Mouse (Mus musculus): ENCODE measurements at regions not wholly inside any gene's neighbourhood (a gene's known extent, or its start where the extent isn't known, plus 50 kb on each side); places are given as distances from the start of the nearest gene placed in this dataset.

DNA sequence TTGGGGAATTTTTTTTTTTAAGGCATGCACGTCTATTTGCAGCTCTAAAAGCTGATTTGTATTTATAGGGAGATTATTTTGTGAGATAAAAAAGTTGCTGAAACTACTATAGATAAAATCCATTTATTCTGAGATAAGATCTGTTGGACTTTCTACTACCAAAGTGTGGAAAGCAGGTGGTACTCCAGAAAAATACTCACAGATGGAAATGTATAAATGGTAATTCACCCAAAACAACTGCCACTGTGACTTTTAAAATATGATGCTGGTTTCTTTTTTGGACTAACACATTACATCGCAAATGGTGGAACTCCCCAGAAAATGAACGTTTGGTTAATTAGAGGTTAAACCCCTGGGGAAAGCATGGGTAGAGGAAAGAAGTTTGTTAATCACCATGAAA, 377.7 kb downstream of the Cdk5rap2 start:
- 59% methylated on average over 3 of the region's 3 CpGs for WGBS (ENCODE audit: insufficient replicate concordance)
- Histone ChIP-seq H3K9me3 (replicated peaks) (no peaks in the 10 kb centered on the region), H3K27ac (no peak overlapping the region), H3K4me1 (replicated peaks) (no peaks in the 10 kb centered on the region), H3K4me3 (replicated peaks) (no peak overlapping the region), H3K27me3 (no peaks in the 10 kb centered on the region), H3K4me2 (no peak overlapping the region), H3K36me3 (no peaks in the 10 kb centered on the region), H3K9ac (no peak overlapping the region)
- no peak for ATAC-seq (ENCODE audit: low read depth)
- DNase-seq: no peak

GRCm38 (mm10) chr4:70026848-70027247, 383.4 kb downstream of the Cdk5rap2 start:
- Histone ChIP-seq H3K9me3 (replicated peaks) (no peaks in the 10 kb centered on the region), H3K4me2 (no peak overlapping the region), H3K27me3 (no peaks in the 10 kb centered on the region), H3K27ac (no peak overlapping the region), H3K4me1 (replicated peaks) (no peaks in the 10 kb centered on the region), H3K36me3 (no peaks in the 10 kb centered on the region), H3K4me3 (replicated peaks) (no peak overlapping the region), H3K9ac (no peak overlapping the region)
- no peak for DNase-seq
- WGBS (ENCODE audit: insufficient replicate concordance): 73% methylated on average over 8 of the region's 8 CpGs
- ATAC-seq (ENCODE audit: low read depth): no peak

DNA sequence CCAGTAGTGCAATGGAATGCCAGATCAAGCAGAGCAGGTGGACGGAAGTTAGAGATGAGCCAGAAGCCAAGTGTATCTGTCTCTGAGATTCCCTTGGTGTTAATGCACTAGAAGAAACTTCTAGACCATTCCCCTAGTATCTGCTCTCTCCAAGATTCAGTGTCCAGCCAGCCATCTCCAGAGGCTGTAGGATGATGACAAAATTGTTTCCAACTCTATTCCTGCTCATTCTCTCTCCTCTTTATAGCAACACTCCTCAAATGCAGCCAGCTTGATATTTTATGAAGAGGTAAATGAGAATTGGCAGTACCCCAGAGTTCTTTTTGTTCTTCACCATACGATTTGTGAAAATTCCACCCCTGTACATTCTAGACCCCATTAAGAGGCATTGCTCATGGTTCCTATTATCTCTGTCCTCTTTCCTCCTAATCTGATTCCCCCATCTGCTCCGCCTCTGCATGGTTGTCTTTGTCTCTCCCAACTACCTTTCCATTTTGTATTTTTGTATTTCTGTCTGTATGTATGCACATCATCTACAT, 385.3 kb downstream of the Cdk5rap2 start:
- ATAC-seq (ENCODE audit: low read depth): no peak
- no peaks in the 10 kb centered on the region for H3K27me3 ChIP-seq
- H3K9me3 ChIP-seq (replicated peaks): no peaks in the 10 kb centered on the region
- H3K4me3 ChIP-seq (replicated peaks): no peak overlapping the region
- no peak for DNase-seq
- H3K9ac ChIP-seq: no peak overlapping the region
- H3K4me2 ChIP-seq: no peak overlapping the region
- H3K36me3 ChIP-seq: no peaks in the 10 kb centered on the region
- 67% methylated on average over 3 of the region's 3 CpGs for WGBS (ENCODE audit: insufficient replicate concordance)
- H3K27ac ChIP-seq: no peak overlapping the region
- H3K4me1 ChIP-seq (replicated peaks): no peaks in the 10 kb centered on the region

DNA sequence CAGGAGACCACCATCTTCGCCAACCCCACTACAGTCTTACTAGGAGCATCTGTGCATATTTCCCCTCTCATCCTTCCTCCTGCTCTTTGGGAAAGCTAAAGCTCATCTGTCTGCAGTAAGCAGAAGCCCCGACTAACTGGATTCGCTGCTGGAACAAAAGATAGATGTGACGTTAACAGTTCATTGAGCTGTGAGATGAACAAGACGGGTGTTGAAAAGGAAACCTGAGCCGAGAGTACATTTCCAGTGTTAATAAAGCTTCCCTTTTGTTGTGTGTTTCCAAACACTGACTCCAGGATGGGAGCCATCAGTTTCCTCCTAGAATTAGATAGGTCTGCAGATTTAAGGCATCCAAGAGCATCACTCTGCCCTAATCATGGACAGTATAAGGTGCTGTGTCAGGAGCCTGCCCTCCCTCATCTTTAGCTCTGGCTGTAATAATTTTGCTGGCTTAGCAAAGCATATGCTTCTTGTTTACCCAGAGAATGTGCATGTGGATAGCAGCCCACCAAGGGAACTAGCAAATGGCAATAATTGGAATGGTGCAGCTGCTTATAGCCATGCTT, 389.3 kb downstream of the Cdk5rap2 start:
- H3K27ac ChIP-seq: no peak overlapping the region
- DNase-seq: no peak
- H3K9ac ChIP-seq: no peak overlapping the region
- ATAC-seq (ENCODE audit: low read depth): no peak
- 72% methylated on average over 6 of the region's 6 CpGs for WGBS (ENCODE audit: insufficient replicate concordance)
- no peak overlapping the region for H3K4me2 ChIP-seq
- H3K9me3 ChIP-seq (replicated peaks): no peaks in the 10 kb centered on the region
- no peaks in the 10 kb centered on the region for H3K36me3 ChIP-seq
- no peak overlapping the region for H3K4me3 ChIP-seq (replicated peaks)
- no peaks in the 10 kb centered on the region for H3K27me3 ChIP-seq
- H3K4me1 ChIP-seq (replicated peaks): no peaks in the 10 kb centered on the region

DNA sequence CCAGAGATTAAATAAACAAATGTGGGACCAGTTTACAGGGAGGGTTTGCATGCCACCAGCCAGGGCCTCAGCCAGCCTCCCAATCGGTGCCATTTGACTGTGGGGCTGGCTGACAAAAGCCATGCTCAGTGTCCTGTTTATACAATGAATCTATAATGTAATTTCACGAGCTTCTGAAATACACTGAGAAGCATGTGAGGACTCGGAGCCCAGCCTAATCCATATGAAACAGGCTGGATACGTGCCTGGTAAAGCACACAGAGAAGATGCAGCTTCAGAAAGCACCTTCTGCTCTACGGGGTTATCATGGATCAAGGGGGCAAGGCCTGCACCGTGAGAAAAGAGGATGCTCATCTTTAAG, 398.0 kb downstream of the Cdk5rap2 start:
- no peak overlapping the region for H3K4me3 ChIP-seq (replicated peaks)
- DNase-seq: no peak
- H3K9me3 ChIP-seq (replicated peaks): no peaks in the 10 kb centered on the region
- H3K4me2 ChIP-seq: no peak overlapping the region
- no peaks in the 10 kb centered on the region for H3K36me3 ChIP-seq
- no peak for ATAC-seq (ENCODE audit: low read depth)
- H3K9ac ChIP-seq: no peak overlapping the region
- no peaks in the 10 kb centered on the region for H3K27me3 ChIP-seq
- no peak overlapping the region for H3K27ac ChIP-seq
- 55% methylated on average over 6 of the region's 6 CpGs for WGBS (ENCODE audit: insufficient replicate concordance)
- no peaks in the 10 kb centered on the region for H3K4me1 ChIP-seq (replicated peaks)

GRCm38 (mm10) chr4:70011491-70012219, 398.6 kb downstream of the Cdk5rap2 start:
- Histone ChIP-seq H3K27ac (no peak overlapping the region), H3K36me3 (no peaks in the 10 kb centered on the region), H3K27me3 (no peaks in the 10 kb centered on the region), H3K9me3 (replicated peaks) (no peaks in the 10 kb centered on the region), H3K4me3 (replicated peaks) (no peak overlapping the region), H3K4me1 (replicated peaks) (no peaks in the 10 kb centered on the region), H3K4me2 (no peak overlapping the region), H3K9ac (no peak overlapping the region)
- DNase-seq (no peak), ATAC-seq (ENCODE audit: low read depth) (no peak)
- 65% methylated on average over 4 of the region's 4 CpGs for WGBS (ENCODE audit: insufficient replicate concordance)

DNA sequence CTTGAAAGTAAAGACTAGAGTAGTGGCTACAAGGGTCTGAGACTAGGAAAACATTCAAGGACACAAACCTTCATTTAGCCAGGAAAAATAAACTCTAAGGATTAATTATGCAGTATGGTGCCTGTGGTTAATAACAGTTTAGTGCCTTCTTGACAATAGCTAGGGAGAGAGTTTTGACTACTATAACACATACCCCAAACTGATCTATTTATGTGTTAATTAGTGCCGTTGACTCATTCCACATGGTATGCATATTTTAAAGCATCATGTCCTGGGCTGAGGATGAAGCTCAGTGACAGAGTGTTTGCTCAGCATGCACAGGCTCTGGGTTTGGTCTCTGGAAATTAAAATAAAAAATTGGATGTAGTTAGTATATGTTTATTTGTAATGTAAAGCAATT, 399.8 kb downstream of the Cdk5rap2 start:
- no peaks in the 10 kb centered on the region for H3K9me3 ChIP-seq (replicated peaks)
- no peak overlapping the region for H3K27ac ChIP-seq
- no peak overlapping the region for H3K4me3 ChIP-seq (replicated peaks)
- no peak for DNase-seq
- H3K4me2 ChIP-seq: no peak overlapping the region
- H3K27me3 ChIP-seq: no peaks in the 10 kb centered on the region
- no peaks in the 10 kb centered on the region for H3K36me3 ChIP-seq
- WGBS (ENCODE audit: insufficient replicate concordance): 73% methylated on average over 1 of the region's 1 CpGs
- no peak for ATAC-seq (ENCODE audit: low read depth)
- H3K4me1 ChIP-seq (replicated peaks): no peaks in the 10 kb centered on the region
- no peak overlapping the region for H3K9ac ChIP-seq

DNA sequence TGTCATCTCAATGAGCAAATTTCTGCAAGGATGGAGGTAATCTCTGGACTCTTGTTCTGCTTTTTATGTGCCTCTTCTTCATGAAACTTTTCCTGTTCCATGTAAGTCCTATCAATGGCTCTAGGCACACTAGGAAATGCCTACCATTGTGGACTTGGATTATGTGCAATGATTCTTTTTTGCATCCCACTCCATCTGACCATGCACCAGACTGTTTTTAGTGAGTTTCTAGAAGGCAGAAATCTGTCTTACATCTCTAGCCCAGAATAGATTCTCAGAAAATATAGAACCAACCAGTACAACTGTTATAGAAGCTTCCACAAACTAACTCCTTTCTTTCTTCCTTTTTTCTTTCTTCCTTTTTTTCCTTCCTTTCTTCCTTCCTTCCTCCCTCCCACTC, 405.3 kb downstream of the Cdk5rap2 start:
- Histone ChIP-seq H3K27ac (no peak overlapping the region), H3K4me3 (replicated peaks) (no peak overlapping the region), H3K4me1 (replicated peaks) (no peaks in the 10 kb centered on the region), H3K36me3 (no peaks in the 10 kb centered on the region), H3K9ac (no peak overlapping the region), H3K27me3 (no peaks in the 10 kb centered on the region), H3K4me2 (no peak overlapping the region), H3K9me3 (replicated peaks) (no peaks in the 10 kb centered on the region)
- DNase-seq: no peak
- no peak for ATAC-seq (ENCODE audit: low read depth)

GRCm38 (mm10) chr4:69993226-69993625, 417.0 kb downstream of the Cdk5rap2 start:
- Histone ChIP-seq H3K9me3 (replicated peaks) (no peaks in the 10 kb centered on the region), H3K27me3 (no peaks in the 10 kb centered on the region), H3K4me1 (replicated peaks) (no peaks in the 10 kb centered on the region), H3K27ac (no peak overlapping the region), H3K4me3 (replicated peaks) (no peak overlapping the region), H3K9ac (no peak overlapping the region), H3K36me3 (no peaks in the 10 kb centered on the region), H3K4me2 (no peak overlapping the region)
- no peak for ATAC-seq (ENCODE audit: low read depth)
- no peak for DNase-seq
- 77% methylated on average over 3 of the region's 3 CpGs for WGBS (ENCODE audit: insufficient replicate concordance)

DNA sequence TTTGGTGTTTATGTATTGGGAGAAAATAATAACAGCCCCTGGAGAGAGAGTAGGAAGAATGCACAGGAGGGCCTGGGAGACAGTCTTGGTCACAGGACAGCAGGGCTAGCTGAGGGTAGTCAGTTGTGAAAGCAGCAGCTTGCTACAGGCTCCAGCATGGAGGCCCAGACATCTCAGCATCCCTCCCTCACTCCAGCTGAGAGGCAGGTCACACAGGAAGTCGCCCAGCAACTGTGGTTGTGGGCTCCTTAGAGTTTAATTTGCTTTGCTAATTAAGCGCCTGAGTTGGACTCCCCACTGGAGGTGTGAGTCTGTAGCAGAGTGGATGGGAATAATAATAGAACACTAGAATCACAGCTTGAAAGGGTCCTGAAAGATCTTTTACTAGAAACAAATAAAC, 436.0 kb downstream of the Cdk5rap2 start:
- no peak for ATAC-seq (ENCODE audit: low read depth)
- Histone ChIP-seq H3K36me3 (no peaks in the 10 kb centered on the region), H3K4me2 (no peak overlapping the region), H3K27me3 (no peaks in the 10 kb centered on the region), H3K4me1 (replicated peaks) (no peaks in the 10 kb centered on the region), H3K4me3 (replicated peaks) (no peak overlapping the region), H3K9ac (no peak overlapping the region), H3K27ac (no peak overlapping the region), H3K9me3 (replicated peaks) (no peaks in the 10 kb centered on the region)
- no peak for DNase-seq
- WGBS (ENCODE audit: insufficient replicate concordance): 38% methylated on average over 2 of the region's 2 CpGs

DNA sequence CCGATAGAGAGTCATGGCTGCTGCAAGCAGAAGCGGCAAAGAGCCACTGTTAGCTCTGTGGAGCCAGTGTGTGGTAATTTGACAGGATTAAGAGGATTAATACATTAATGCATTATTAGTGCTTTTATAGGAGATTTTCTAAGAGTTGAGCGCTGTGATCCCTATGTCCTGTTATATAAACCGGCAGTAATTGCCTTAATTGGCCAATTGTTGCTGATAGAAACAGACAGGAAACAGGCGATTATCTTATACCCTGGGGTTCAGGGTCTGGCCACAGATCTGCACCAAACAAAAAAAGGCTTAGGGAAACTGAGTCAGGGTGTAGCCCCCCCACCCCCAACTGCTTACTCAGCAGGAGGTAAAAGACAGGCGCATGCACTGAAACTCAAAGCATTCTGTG, 436.7 kb downstream of the Cdk5rap2 start:
- WGBS (ENCODE audit: insufficient replicate concordance): 68% methylated on average over 6 of the region's 6 CpGs
- ATAC-seq (ENCODE audit: low read depth): no peak

GRCm38 (mm10) chr4:69971721-69972120, 438.5 kb downstream of the Cdk5rap2 start:
- no peaks in the 10 kb centered on the region for H3K4me1 ChIP-seq (replicated peaks)
- DNase-seq (no peak), ATAC-seq (ENCODE audit: low read depth) (no peak)
- H3K9me3 ChIP-seq (replicated peaks): no peaks in the 10 kb centered on the region
- no peak overlapping the region for H3K4me3 ChIP-seq (replicated peaks)
- H3K9ac ChIP-seq: no peak overlapping the region
- WGBS (ENCODE audit: insufficient replicate concordance): 55% methylated on average over 3 of the region's 3 CpGs
- no peaks in the 10 kb centered on the region for H3K36me3 ChIP-seq
- no peak overlapping the region for H3K4me2 ChIP-seq
- no peak overlapping the region for H3K27ac ChIP-seq
- no peaks in the 10 kb centered on the region for H3K27me3 ChIP-seq

More for the DNA sequence above, 436.7 kb downstream of the Cdk5rap2 start:
- Histone ChIP-seq H3K4me3 (replicated peaks) (no peak overlapping the region), H3K4me1 (replicated peaks) (no peaks in the 10 kb centered on the region), H3K4me2 (no peak overlapping the region), H3K36me3 (no peaks in the 10 kb centered on the region), H3K9me3 (replicated peaks) (no peaks in the 10 kb centered on the region), H3K9ac (no peak overlapping the region), H3K27ac (no peak overlapping the region), H3K27me3 (no peaks in the 10 kb centered on the region)
- no peak for DNase-seq
